Mouse (Mus musculus) CD4-positive, CD25-positive, alpha-beta regulatory T cell (primary cell): ENCODE data around the gene Gpr84. TPM values are rescaled to one million over a fixed set of nuclear protein-coding genes. Genes with fewer than 3 reads are reported as not detected.

Experiments
- polyA plus RNA-seq: library from polyadenylated mRNA; unstranded; fragments of 100-300 nt; shearing (Covaris generic); gene quantifications from one replicate; pipeline ENCODE4 v1.2.1, GENCODE M21; 2017

The Gpr84 gene
- not detected for polyA plus RNA-seq

GRCm38 (mm10) chr15:103310365-103310910 lies at the start of gene Gpr84:
Gpr84 (minus strand) TSS chr15:103310612.

GRCm38 (mm10) chr15:103339961-103340337 lies 29.5 kb upstream of the Gpr84 start, which contains the start of gene Zfp385a:
Zfp385a (minus strand) TSS chr15:103340093.

GRCm38 (mm10) chr15:103272419-103273279 lies 37.8 kb downstream of the Gpr84 start, which contains the start of gene Copz1:
Copz1 (plus strand) TSS chr15:103272714.

Other genes with a start within 250 kb of the Gpr84 start
- gene Smug1, start 143.5 kb downstream of the Gpr84 start, polyA plus RNA-seq: 9.8 TPM
- 10.6 TPM for gene Cbx5, start 70.8 kb downstream of the Gpr84 start, polyA plus RNA-seq
- gene Hnrnpa1, start 70.2 kb downstream of the Gpr84 start, polyA plus RNA-seq: 145 TPM
- 0.55 TPM for gene Nfe2, start 52.2 kb downstream of the Gpr84 start, polyA plus RNA-seq
- gene Copz1, start 37.9 kb downstream of the Gpr84 start, polyA plus RNA-seq: 176 TPM
- gene Zfp385a, start 29.5 kb upstream of the Gpr84 start, polyA plus RNA-seq: 0.13 TPM
- gene Itga5, start 56.2 kb upstream of the Gpr84 start, polyA plus RNA-seq: 7.7 TPM
- not detected for gene Gtsf1, start 119.9 kb upstream of the Gpr84 start, polyA plus RNA-seq
- gene Gtsf2, start 137.9 kb upstream of the Gpr84 start, polyA plus RNA-seq: not detected
- 148 TPM for gene Nckap1l, start 143.2 kb upstream of the Gpr84 start, polyA plus RNA-seq
- gene Pde1b, start 192.4 kb upstream of the Gpr84 start, polyA plus RNA-seq: 9.4 TPM
- 0.22 TPM for gene Ppp1r1a, start 227.4 kb upstream of the Gpr84 start, polyA plus RNA-seq